Mouse (Mus musculus) midbrain, embryonic 11.5 days (tissue): ENCODE results near the gene Abca13. TPM values are rescaled to one million over a fixed set of nuclear protein-coding genes. Genes with fewer than 3 reads are reported as not detected.

Source experiments
- ATAC-seq: fragments of 200-750 bp; cut with Nextera tagmentation; 2 replicates; pipeline ENCODE4 v1.8.0; 2017; ENCODE audit warnings: moderate TSS enrichment, moderate library complexity; ENCODE audit not compliant: low FRiP score
- DNase-seq: peaks from one replicate; pipeline ENCODE4 v3.0.0; 2015; ENCODE audit warnings: low spot score; ENCODE audit errors: missing footprints
- H3K27ac ChIP-seq: fragments of 300-500 bp; sonication (generic); 2 replicates; pipeline ENCODE4 v1.5.1; 2014; ENCODE audit warnings: low read depth, low read length
- H3K27me3 ChIP-seq: fragments of 300-500 bp; sonication (generic); 2 replicates; pipeline ENCODE4 v1.6.1; 2014; ENCODE audit warnings: mild to moderate bottlenecking, low read length, moderate library complexity, mixed read lengths; ENCODE audit not compliant: control insufficient read depth, insufficient read depth
- H3K36me3 ChIP-seq: fragments of 300-500 bp; sonication (generic); 2 replicates; pipeline ENCODE4 v1.6.1; 2014; ENCODE audit warnings: mild to moderate bottlenecking, low read length, moderate library complexity, mixed read lengths; ENCODE audit not compliant: control insufficient read depth, insufficient read depth
- H3K4me1 ChIP-seq: fragments of 300-500 bp; sonication (generic); 2 replicates; pipeline ENCODE4 v1.6.1; 2014; ENCODE audit warnings: low read length; ENCODE audit not compliant: control insufficient read depth, insufficient read depth
- H3K4me2 ChIP-seq: fragments of 300-500 bp; sonication (generic); 2 replicates; pipeline ENCODE4 v1.6.1; 2014; ENCODE audit warnings: mild to moderate bottlenecking, moderate library complexity
- H3K4me3 ChIP-seq: fragments of 300-500 bp; sonication (generic); 2 replicates; pipeline ENCODE4 v1.5.1; 2014; ENCODE audit warnings: low read depth, low read length
- H3K9ac ChIP-seq: fragments of 300-500 bp; sonication (generic); 2 replicates; pipeline ENCODE4 v1.6.1; 2014; ENCODE audit warnings: low read length
- H3K9me3 ChIP-seq: fragments of 300-500 bp; sonication (generic); 2 replicates; pipeline ENCODE4 v1.6.1; 2016; ENCODE audit warnings: low read length; ENCODE audit not compliant: control insufficient read depth
- WGBS: fragments of 180-500 bp; shearing (Covaris S2); extraction: QIAGEN DNeasy Blood & Tissue Kit; methylation state at CpG from one replicate; pipeline ENCODE4 v1.1.7; 2014; 5-methylcytosine and 5-hydroxymethylcytosine counted together
- polyA plus RNA-seq: library from polyadenylated mRNA; unstranded; fragments of >200 nt; fragmentation: Nextera tagmentation; extraction: Ambion mirVana; gene quantifications from 2 replicates; pipeline ENCODE4 v1.2.1, GENCODE M21; 2014

Gene Abca13
- polyA plus RNA-seq, 1 experiment from 2014 or later: 0.03 TPM

- DNase-seq: no peak
- no peak overlapping the region for H3K27ac ChIP-seq
- WGBS: 88% methylated on average over 8 of the region's 8 CpGs
- no peak overlapping the region for H3K4me3 ChIP-seq
- ATAC-seq: no peak
- no peak overlapping the region for H3K4me2 ChIP-seq
- H3K27me3 ChIP-seq: no peaks in the 10 kb centered on the region
- no peaks in the 10 kb centered on the region for H3K4me1 ChIP-seq
- H3K9ac ChIP-seq: no peak overlapping the region
- no peaks in the 10 kb centered on the region for H3K9me3 ChIP-seq
- no peaks in the 10 kb centered on the region for H3K36me3 ChIP-seq
Observed at GRCm38 (mm10) chr11:9531715-9532114, 340.0 kb downstream of the Abca13 start.

DNA sequence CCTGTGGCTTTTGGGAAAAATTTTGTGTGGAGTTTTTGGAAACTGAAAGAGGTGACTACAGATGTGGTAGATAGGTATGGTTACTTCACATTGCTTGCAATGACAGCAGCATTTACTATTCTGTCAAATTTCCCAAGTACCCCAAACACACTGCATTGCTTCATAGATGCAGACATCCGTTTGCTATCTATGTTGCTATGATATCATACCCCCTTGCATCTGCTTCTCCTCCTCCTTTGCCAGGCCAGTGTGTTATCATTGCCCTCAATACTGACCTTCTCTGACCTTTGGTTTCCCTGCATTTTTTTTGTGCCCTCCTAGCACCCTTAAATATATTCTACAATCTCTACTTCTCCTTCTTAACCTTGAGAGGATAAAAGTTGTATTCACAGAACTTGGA, 341.4 kb downstream of the Abca13 start:
- Histone ChIP-seq H3K9ac (no peak overlapping the region), H3K27me3 (no peaks in the 10 kb centered on the region), H3K4me2 (no peak overlapping the region), H3K4me3 (no peak overlapping the region), H3K27ac (no peak overlapping the region), H3K36me3 (no peaks in the 10 kb centered on the region), H3K9me3 (no peaks in the 10 kb centered on the region), H3K4me1 (no peaks in the 10 kb centered on the region)
- DNase-seq (no peak), ATAC-seq (no peak)
- WGBS: 76% methylated on average over 1 of the region's 1 CpGs

GRCm38 (mm10) chr11:9533658-9534202, 342.0 kb downstream of the Abca13 start:
- Histone ChIP-seq H3K9me3 (no peaks in the 10 kb centered on the region), H3K4me2 (no peak overlapping the region), H3K36me3 (no peaks in the 10 kb centered on the region), H3K27ac (no peak overlapping the region), H3K4me1 (no peaks in the 10 kb centered on the region), H3K9ac (no peak overlapping the region), H3K27me3 (no peaks in the 10 kb centered on the region), H3K4me3 (no peak overlapping the region)
- no peak for ATAC-seq
- 88% methylated on average over 1 of the region's 1 CpGs for WGBS
- no peak for DNase-seq

DNA sequence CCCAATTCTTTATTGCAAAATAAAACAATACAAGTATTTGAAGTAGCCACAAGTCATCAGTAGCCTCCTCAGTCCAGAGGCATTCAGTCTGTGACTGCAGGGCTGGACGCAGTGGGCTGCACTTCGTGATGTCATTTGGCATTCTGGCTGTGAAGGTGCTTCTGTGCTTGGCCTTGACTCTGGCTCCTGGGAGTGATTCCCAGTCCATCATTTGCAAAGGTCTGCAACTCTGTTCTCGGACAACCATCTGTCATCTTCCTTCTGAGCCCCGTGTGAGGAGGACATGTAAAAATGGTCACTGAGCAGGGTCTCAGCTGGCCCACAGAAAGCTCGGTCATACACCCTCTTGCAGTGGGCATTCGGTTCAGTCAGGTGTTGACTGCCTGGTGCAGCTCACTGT, 345.1 kb downstream of the Abca13 start:
- WGBS: 74% methylated on average over 6 of the region's 6 CpGs
- no peaks in the 10 kb centered on the region for H3K36me3 ChIP-seq
- H3K4me3 ChIP-seq: no peak overlapping the region
- no peaks in the 10 kb centered on the region for H3K4me1 ChIP-seq
- no peak for ATAC-seq
- no peak overlapping the region for H3K27ac ChIP-seq
- H3K9ac ChIP-seq: no peak overlapping the region
- H3K27me3 ChIP-seq: no peaks in the 10 kb centered on the region
- H3K9me3 ChIP-seq: no peaks in the 10 kb centered on the region
- no peak for DNase-seq
- H3K4me2 ChIP-seq: no peak overlapping the region

DNA sequence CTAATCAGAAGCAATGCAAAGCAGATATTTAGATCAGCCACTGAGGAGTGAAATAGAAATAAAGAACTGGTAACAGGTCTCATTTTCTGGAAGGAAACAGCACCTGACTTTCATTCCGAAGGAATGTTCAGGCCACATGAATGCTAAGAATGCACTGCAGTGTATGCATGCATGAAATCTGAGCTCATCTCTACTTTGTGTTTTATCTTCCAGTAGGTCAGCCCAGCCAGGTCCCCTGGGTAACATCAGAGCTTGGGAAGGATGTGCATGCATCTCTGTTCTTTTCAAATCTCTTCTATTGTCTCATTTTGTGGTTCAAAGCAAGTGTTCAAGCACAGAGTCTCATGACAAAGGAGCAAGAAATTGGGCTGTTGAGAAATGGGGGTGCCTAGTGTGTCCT, 346.6 kb downstream of the Abca13 start:
- ATAC-seq (no peak), DNase-seq (no peak)
- Histone ChIP-seq H3K27ac (no peak overlapping the region), H3K4me1 (no peaks in the 10 kb centered on the region), H3K27me3 (no peaks in the 10 kb centered on the region), H3K9ac (no peak overlapping the region), H3K36me3 (no peaks in the 10 kb centered on the region), H3K4me2 (no peak overlapping the region), H3K9me3 (no peaks in the 10 kb centered on the region), H3K4me3 (no peak overlapping the region)
- 50% methylated on average over 1 of the region's 1 CpGs for WGBS

- no peak overlapping the region for H3K4me2 ChIP-seq
- H3K27me3 ChIP-seq: no peaks in the 10 kb centered on the region
- no peaks in the 10 kb centered on the region for H3K4me1 ChIP-seq
- no peak overlapping the region for H3K27ac ChIP-seq
- DNase-seq (no peak), ATAC-seq (no peak)
- WGBS: 81% methylated on average over 2 of the region's 2 CpGs
- H3K9me3 ChIP-seq: no peaks in the 10 kb centered on the region
- no peak overlapping the region for H3K4me3 ChIP-seq
- no peak overlapping the region for H3K9ac ChIP-seq
- no peaks in the 10 kb centered on the region for H3K36me3 ChIP-seq
Observed at GRCm38 (mm10) chr11:9560026-9560425, 368.3 kb downstream of the Abca13 start.

GRCm38 (mm10) chr11:9568302-9568701, 376.6 kb downstream of the Abca13 start:
- no peaks in the 10 kb centered on the region for H3K9me3 ChIP-seq
- no peak overlapping the region for H3K4me2 ChIP-seq
- WGBS: 83% methylated on average over 2 of the region's 2 CpGs
- H3K27ac ChIP-seq: no peak overlapping the region
- no peaks in the 10 kb centered on the region for H3K4me1 ChIP-seq
- H3K27me3 ChIP-seq: no peaks in the 10 kb centered on the region
- DNase-seq (no peak), ATAC-seq (no peak)
- H3K36me3 ChIP-seq: no peaks in the 10 kb centered on the region
- H3K9ac ChIP-seq: no peak overlapping the region
- no peak overlapping the region for H3K4me3 ChIP-seq

DNA sequence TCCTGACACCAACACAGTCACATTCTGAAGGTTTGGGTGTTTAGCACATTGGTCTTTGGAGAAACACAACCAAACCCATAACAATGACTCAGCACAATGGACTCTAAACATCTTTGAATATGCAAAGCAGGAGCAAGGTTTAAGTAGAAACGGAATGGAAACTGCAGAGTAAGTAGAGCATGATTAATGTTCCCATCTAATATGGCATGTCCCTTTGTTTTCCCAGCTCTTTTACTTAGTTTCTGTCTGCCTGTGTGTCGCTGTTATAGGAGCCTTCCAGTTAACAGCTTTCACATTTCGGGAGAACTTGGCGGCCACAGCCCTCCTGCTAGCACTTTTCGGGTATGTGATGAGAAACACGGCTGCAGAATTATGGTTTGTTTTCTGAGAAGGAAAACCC, 378.6 kb downstream of the Abca13 start:
- ATAC-seq: no peak
- no peak overlapping the region for H3K4me3 ChIP-seq
- DNase-seq: peak; percentile 60
- H3K36me3 ChIP-seq: no peaks in the 10 kb centered on the region
- 76% methylated on average over 6 of the region's 6 CpGs for WGBS
- no peak overlapping the region for H3K27ac ChIP-seq
- H3K4me1 ChIP-seq: no peaks in the 10 kb centered on the region
- H3K9ac ChIP-seq: no peak overlapping the region
- H3K9me3 ChIP-seq: no peaks in the 10 kb centered on the region
- H3K4me2 ChIP-seq: no peak overlapping the region
- no peaks in the 10 kb centered on the region for H3K27me3 ChIP-seq

GRCm38 (mm10) chr11:9574894-9575293, 383.2 kb downstream of the Abca13 start:
- 64% methylated on average over 4 of the region's 4 CpGs for WGBS
- ATAC-seq (peak; percentile 48; the same call in 1 of the 2 replicates), DNase-seq (no peak)
- H3K9me3 ChIP-seq: no peaks in the 10 kb centered on the region
- no peak overlapping the region for H3K9ac ChIP-seq
- H3K4me3 ChIP-seq: no peak overlapping the region
- no peaks in the 10 kb centered on the region for H3K27me3 ChIP-seq
- no peaks in the 10 kb centered on the region for H3K36me3 ChIP-seq
- no peak overlapping the region for H3K4me2 ChIP-seq
- no peaks in the 10 kb centered on the region for H3K4me1 ChIP-seq
- no peak overlapping the region for H3K27ac ChIP-seq
